Mouse (Mus musculus) limb, embryonic 12.5 days (tissue): ENCODE measurements around the gene Polr3h. TPM values are rescaled to one million over a fixed set of nuclear protein-coding genes. Genes with fewer than 3 reads are reported as not detected.

Experiments
- ATAC-seq: fragments of 200-750 bp; cut with Nextera tagmentation; 2 replicates; pipeline ENCODE4 v1.8.0; 2017; ENCODE audit warnings: low read depth, moderate TSS enrichment; ENCODE audit not compliant: insufficient number of reproducible peaks, insufficient read depth, low FRiP score, low TSS enrichment
- H3K27ac ChIP-seq: fragments of 300-500 bp; sonication (generic); 2 replicates; pipeline ENCODE4 v1.5.1; 2016; ENCODE audit warnings: mild to moderate bottlenecking, moderate library complexity
- H3K27me3 ChIP-seq: fragments of 300-500 bp; sonication (generic); 2 replicates; pipeline ENCODE4 v1.6.1; 2016; ENCODE audit warnings: mild to moderate bottlenecking, moderate library complexity
- H3K36me3 ChIP-seq: fragments of 300-500 bp; sonication (generic); 2 replicates; pipeline ENCODE4 v1.6.1; 2016; ENCODE audit warnings: mild to moderate bottlenecking, moderate library complexity
- H3K4me1 ChIP-seq: fragments of 300-500 bp; sonication (generic); replicated peaks from 2 replicates; pipeline ENCODE4 v1.6.1; 2016
- H3K4me2 ChIP-seq: fragments of 300-500 bp; sonication (generic); 2 replicates; pipeline ENCODE4 v1.6.1; 2016; ENCODE audit warnings: mild to moderate bottlenecking, moderate library complexity
- H3K4me3 ChIP-seq: fragments of 300-500 bp; sonication (generic); replicated peaks from 2 replicates; pipeline ENCODE4 v1.5.1; 2016; ENCODE audit warnings: mild to moderate bottlenecking
- H3K9ac ChIP-seq: fragments of 300-500 bp; sonication (generic); replicated peaks from 2 replicates; pipeline ENCODE4 v1.6.1; 2016; ENCODE audit warnings: mild to moderate bottlenecking, moderate library complexity
- H3K9me3 ChIP-seq: fragments of 300-500 bp; sonication (generic); 2 replicates; pipeline ENCODE4 v1.6.1; 2016; ENCODE audit warnings: mild to moderate bottlenecking, moderate library complexity
- WGBS: fragments of 180-500 bp; shearing (Covaris S2); methylation state at CpG from one replicate; pipeline ENCODE4 v1.1.7; 2016; 5-methylcytosine and 5-hydroxymethylcytosine counted together
- polyA plus RNA-seq: library from polyadenylated mRNA; unstranded; fragments of >200 nt; fragmentation: Nextera tagmentation; extraction: Ambion mirVana; gene quantifications from 2 replicates; pipeline ENCODE4 v1.2.1, GENCODE M21; 2016

Gene Polr3h
- polyA plus RNA-seq, 1 experiment from 2014 or later: 62.4 TPM

- H3K4me3 ChIP-seq: no peak overlapping the region
- H3K4me2 ChIP-seq: no peak overlapping the region
- H3K9ac ChIP-seq: no peak overlapping the region
- H3K27ac ChIP-seq: no peak overlapping the region
- H3K9me3 ChIP-seq: no peaks in the 10 kb centered on the region
- 97% methylated on average over 15 of the region's 15 CpGs for WGBS
- no peak for ATAC-seq
- H3K36me3 ChIP-seq: peaks cover 79% of the 10 kb centered on the region
- H3K4me1 ChIP-seq: peaks cover 6% of the 10 kb centered on the region
- no peaks in the 10 kb centered on the region for H3K27me3 ChIP-seq
Measured at GRCm38 (mm10) chr15:81851375-81851774, 74.7 kb downstream of the Polr3h start.

- H3K4me3 ChIP-seq: no peak overlapping the region
- H3K4me2 ChIP-seq: no peak overlapping the region
- no peak overlapping the region for H3K9ac ChIP-seq
- no peak overlapping the region for H3K27ac ChIP-seq
- no peak for ATAC-seq
- peaks cover 3% of the 10 kb centered on the region for H3K4me1 ChIP-seq
- no peaks in the 10 kb centered on the region for H3K9me3 ChIP-seq
- H3K36me3 ChIP-seq: peaks cover 79% of the 10 kb centered on the region
- no peaks in the 10 kb centered on the region for H3K27me3 ChIP-seq
- 67% methylated on average over 14 of the region's 14 CpGs for WGBS
Measured at GRCm38 (mm10) chr15:81850718-81851117, 75.3 kb downstream of the Polr3h start.

DNA sequence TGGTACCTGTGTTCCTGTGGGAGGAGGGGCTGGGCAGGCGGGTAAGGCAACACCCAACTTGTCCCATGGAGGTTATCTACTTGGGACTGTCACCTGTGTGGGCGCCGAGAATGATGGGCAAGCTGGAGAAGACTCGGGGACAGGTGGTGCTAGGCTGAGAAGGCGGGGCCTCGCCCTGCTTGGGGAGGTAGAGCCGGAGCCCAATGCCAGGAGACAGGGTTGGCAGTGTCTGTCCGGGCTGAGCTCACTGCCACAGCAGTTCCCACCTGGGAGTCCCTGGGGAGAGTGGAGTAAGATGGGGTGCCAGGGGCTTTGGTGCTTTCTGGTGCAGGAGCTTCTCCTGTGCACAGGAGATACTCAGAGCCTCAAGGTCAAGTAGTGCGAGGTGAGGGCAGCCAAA, 76.9 kb downstream of the Polr3h start:
- Histone ChIP-seq H3K27me3 (no peaks in the 10 kb centered on the region), H3K9me3 (no peaks in the 10 kb centered on the region), H3K36me3 (peaks cover 74% of the 10 kb centered on the region), H3K4me1 (no peaks in the 10 kb centered on the region), H3K27ac (no peak overlapping the region), H3K4me2 (no peak overlapping the region), H3K9ac (no peak overlapping the region), H3K4me3 (no peak overlapping the region)
- no peak for ATAC-seq
- WGBS: 79% methylated on average over 9 of the region's 9 CpGs

GRCm38 (mm10) chr15:81848301-81848700, 77.7 kb downstream of the Polr3h start:
- 59% methylated on average over 7 of the region's 7 CpGs for WGBS
- H3K27ac ChIP-seq: no peak overlapping the region

GRCm38 (mm10) chr15:81847861-81848260, 78.2 kb downstream of the Polr3h start:
- Histone ChIP-seq H3K9me3 (no peaks in the 10 kb centered on the region), H3K4me2 (no peak overlapping the region), H3K4me1 (no peaks in the 10 kb centered on the region), H3K9ac (no peak overlapping the region), H3K27me3 (no peaks in the 10 kb centered on the region), H3K4me3 (no peak overlapping the region), H3K36me3 (peaks cover 61% of the 10 kb centered on the region), H3K27ac (no peak overlapping the region)
- no peak for ATAC-seq
- WGBS: 81% methylated on average over 5 of the region's 5 CpGs

More at GRCm38 (mm10) chr15:81848301-81848700, 77.7 kb downstream of the Polr3h start:
- no peak for ATAC-seq
- Histone ChIP-seq H3K4me1 (no peaks in the 10 kb centered on the region), H3K4me3 (no peak overlapping the region), H3K4me2 (no peak overlapping the region), H3K9ac (no peak overlapping the region), H3K9me3 (no peaks in the 10 kb centered on the region), H3K27me3 (no peaks in the 10 kb centered on the region), H3K36me3 (peaks cover 66% of the 10 kb centered on the region)

DNA sequence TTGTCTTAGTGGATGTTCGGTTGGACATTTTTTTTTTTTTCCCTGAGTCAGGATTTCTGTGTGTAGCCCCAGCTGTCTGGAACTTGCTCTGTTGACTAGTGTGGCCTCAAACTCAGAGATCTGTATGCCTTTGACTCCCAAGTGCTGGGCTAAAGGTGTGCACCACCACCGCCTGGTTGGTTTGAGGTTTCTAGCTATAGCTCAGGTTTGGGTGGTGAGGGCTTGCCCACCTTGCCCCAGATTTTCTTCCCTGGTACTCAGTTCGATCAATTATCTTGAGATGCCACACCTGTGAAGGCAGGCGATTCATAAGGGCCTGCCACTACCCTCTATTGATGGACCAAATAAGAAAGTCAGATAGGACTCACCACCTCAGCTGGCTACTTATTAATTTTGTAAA, 78.9 kb downstream of the Polr3h start:
- 98% methylated on average over 4 of the region's 4 CpGs for WGBS

DNA sequence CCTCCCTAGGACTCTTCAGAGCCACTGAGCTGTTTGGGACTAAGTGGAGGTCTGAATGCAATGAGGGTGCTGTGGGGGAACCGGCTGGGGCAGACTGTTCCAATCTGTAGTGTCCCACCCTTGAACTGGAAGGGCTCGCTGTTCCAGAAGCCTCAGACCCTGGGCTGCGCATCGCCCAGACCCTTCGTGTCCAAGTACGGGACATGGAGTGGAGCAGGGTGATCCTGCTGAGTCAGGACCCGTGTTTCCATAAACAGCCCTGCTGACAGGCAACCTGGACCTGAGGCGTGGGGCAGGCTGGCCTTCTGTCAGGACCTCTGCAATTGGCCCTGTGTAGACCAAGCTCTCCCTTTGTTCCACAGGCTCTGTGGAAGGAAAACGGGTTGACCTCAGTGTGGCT, 79.3 kb downstream of the Polr3h start:
- Histone ChIP-seq H3K9ac (no peak overlapping the region), H3K4me1 (no peaks in the 10 kb centered on the region), H3K36me3 (peaks cover 50% of the 10 kb centered on the region), H3K27ac (no peak overlapping the region), H3K9me3 (no peaks in the 10 kb centered on the region), H3K4me2 (no peak overlapping the region), H3K4me3 (no peak overlapping the region), H3K27me3 (no peaks in the 10 kb centered on the region)
- WGBS: 89% methylated on average over 9 of the region's 9 CpGs
- no peak for ATAC-seq

More for the DNA sequence above, 78.9 kb downstream of the Polr3h start:
- H3K36me3 ChIP-seq: peaks cover 54% of the 10 kb centered on the region
- H3K9ac ChIP-seq: no peak overlapping the region
- H3K4me1 ChIP-seq: no peaks in the 10 kb centered on the region
- no peak overlapping the region for H3K4me2 ChIP-seq
- ATAC-seq: no peak
- no peaks in the 10 kb centered on the region for H3K27me3 ChIP-seq
- no peak overlapping the region for H3K27ac ChIP-seq
- H3K4me3 ChIP-seq: no peak overlapping the region
- H3K9me3 ChIP-seq: no peaks in the 10 kb centered on the region

DNA sequence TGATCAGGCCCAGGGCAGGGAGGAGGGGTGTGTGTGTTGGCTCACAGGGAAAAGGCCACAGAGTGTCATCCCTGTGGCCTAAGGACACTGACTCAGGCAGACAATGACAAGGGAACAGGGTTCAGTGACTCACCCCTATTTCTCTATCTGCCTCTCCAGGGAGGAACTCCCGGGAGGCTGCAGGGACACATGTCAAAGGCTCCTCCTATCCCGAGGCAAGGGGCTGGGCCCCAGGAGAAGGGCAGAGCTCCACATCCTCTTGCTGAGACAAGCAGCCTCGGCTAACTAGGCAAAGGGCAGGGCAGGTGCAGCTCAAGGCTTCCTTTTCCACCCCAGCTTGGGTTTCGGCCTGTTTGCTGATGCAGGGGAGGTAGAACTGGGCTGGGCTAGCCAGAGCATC, 80.3 kb downstream of the Polr3h start:
- 37% methylated on average over 4 of the region's 4 CpGs for WGBS
- Histone ChIP-seq H3K4me3 (no peak overlapping the region), H3K9ac (no peak overlapping the region), H3K9me3 (no peaks in the 10 kb centered on the region), H3K4me1 (no peaks in the 10 kb centered on the region), H3K27me3 (no peaks in the 10 kb centered on the region), H3K27ac (no peak overlapping the region), H3K4me2 (no peak overlapping the region), H3K36me3 (peaks cover 40% of the 10 kb centered on the region)
- ATAC-seq: no peak

GRCm38 (mm10) chr15:81845033-81845625, 80.9 kb downstream of the Polr3h start:
- Histone ChIP-seq H3K9ac (no peak overlapping the region), H3K9me3 (no peaks in the 10 kb centered on the region), H3K36me3 (peaks cover 34% of the 10 kb centered on the region), H3K4me3 (no peak overlapping the region), H3K4me2 (no peak overlapping the region), H3K27ac (no peak overlapping the region), H3K27me3 (no peaks in the 10 kb centered on the region), H3K4me1 (no peaks in the 10 kb centered on the region)
- no peak for ATAC-seq
- WGBS: 84% methylated on average over 5 of the region's 5 CpGs

DNA sequence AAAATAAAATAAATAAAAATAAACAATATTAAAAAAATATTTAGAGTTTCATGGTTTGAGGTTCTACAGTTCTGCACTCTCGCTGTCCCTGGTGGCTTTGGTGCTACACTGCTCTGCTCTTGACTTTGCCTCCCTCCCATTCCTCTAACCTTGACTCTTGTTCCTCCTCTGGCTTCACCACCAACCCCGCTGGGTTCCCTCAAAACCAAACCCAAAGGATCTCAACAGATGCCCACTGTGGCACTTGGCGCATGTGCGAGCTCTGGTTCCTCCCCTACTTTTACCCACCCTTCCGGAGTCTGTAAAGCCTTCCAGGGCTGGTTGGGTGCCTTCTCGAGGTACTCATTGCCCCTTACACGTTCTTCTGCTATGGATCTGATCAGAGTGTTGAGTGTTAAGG, 83.8 kb downstream of the Polr3h start:
- no peak for ATAC-seq
- no peaks in the 10 kb centered on the region for H3K4me1 ChIP-seq
- 83% methylated on average over 7 of the region's 7 CpGs for WGBS
- no peaks in the 10 kb centered on the region for H3K9me3 ChIP-seq
- H3K4me2 ChIP-seq: no peak overlapping the region
- H3K27me3 ChIP-seq: peaks cover 3% of the 10 kb centered on the region; the same call in 1 of the 2 replicates
- H3K4me3 ChIP-seq: no peak overlapping the region
- H3K36me3 ChIP-seq: peaks cover 8% of the 10 kb centered on the region
- no peak overlapping the region for H3K27ac ChIP-seq
- H3K9ac ChIP-seq: no peak overlapping the region

DNA sequence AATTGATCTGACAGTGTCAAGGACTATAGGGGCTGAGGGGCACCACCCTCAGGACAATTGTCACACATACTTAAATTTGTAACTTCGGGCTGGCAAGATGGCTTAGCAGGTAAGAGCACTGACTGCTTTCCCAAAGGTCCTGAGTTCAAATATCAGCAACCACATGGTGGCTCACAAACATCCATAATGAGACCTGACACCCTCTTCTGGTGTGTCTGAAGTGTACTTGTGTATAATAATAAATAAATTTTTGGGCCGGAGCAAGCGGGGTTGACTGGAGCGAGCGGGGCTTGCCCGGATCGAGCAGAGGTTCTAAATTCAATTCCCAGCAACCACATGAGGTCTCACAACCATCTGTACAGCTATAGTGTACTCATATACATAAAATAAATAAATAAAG, 85.7 kb downstream of the Polr3h start:
- H3K4me3 ChIP-seq: no peak overlapping the region
- ATAC-seq: no peak
- H3K9ac ChIP-seq: no peak overlapping the region
- H3K27me3 ChIP-seq: peaks cover 7% of the 10 kb centered on the region
- H3K9me3 ChIP-seq: no peaks in the 10 kb centered on the region
- no peak overlapping the region for H3K27ac ChIP-seq
- H3K36me3 ChIP-seq: no peaks in the 10 kb centered on the region
- H3K4me1 ChIP-seq: peaks cover 17% of the 10 kb centered on the region
- H3K4me2 ChIP-seq: no peak overlapping the region
- WGBS: 90% methylated on average over 7 of the region's 7 CpGs

DNA sequence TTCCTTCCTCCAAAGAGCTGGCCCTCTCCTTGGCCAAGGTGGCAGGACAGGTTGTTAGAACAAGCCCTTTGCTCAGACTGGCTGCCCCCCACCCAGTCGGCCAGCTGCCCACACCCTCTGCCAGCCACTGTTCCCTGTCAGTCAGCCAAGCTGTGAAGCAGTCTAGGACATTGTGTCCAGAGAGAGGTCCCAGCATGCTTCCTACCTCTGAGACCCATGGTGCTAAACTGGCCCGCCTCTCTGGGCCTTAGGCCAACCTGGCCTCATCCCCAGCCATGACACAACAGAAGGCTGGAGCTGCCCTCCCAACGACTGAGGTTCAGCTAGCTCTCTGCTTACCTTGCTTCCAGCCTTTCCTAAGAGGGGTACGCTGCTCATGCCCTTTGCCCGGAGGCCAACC, 86.4 kb downstream of the Polr3h start:
- Histone ChIP-seq H3K4me1 (peaks cover 19% of the 10 kb centered on the region), H3K27ac (no peak overlapping the region), H3K27me3 (peaks cover 14% of the 10 kb centered on the region), H3K4me3 (no peak overlapping the region), H3K36me3 (no peaks in the 10 kb centered on the region), H3K9me3 (no peaks in the 10 kb centered on the region), H3K4me2 (no peak overlapping the region), H3K9ac (no peak overlapping the region)
- ATAC-seq: no peak
- WGBS: 68% methylated on average over 5 of the region's 5 CpGs
